Mouse (Mus musculus) spleen, adult 2 months (tissue): ENCODE data around the gene Atg7.

Experiments
- CTCF ChIP-seq: fragments of 200-500 bp; IDR thresholded peaks from 2 replicates; pipeline ENCODE4 v1.5.1; 2011; ENCODE audit warnings: mild to moderate bottlenecking, inconsistent platforms; ENCODE audit not compliant: insufficient read depth, insufficient read length, insufficient replicate concordance; ENCODE audit errors: extremely low read depth
- POLR2A ChIP-seq: fragments of 200-500 bp; IDR thresholded peaks from 2 replicates; pipeline ENCODE4 v1.6.1; 2011; ENCODE audit warnings: low read depth, low read length, inconsistent platforms

DNA sequence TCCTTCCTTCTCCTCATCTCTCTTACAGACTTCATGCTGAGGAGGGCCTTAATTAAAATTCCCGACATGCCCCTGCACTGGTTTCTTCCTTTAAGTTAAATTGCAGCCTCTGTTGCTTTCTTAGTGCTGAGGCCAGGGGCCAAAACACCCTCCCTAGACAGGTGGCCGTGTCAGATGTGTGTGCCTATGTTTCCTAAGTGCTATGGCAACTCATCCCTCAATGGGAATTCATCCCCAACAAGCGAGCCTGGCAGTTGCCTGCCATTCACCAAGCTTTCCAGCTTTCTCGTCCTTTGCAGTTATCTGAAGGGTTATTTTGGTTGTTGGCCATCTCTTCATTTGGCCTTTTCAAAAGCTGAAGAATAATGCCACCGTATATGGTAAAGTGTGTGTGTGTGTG lies 71.8 kb downstream of the Atg7 start:
- TF ChIP-seq CTCF (no peak), POLR2A (no peak)
